Mouse (Mus musculus) MEL (cell line): ENCODE data around the gene Cd86. TPM values are rescaled to one million over a fixed set of nuclear protein-coding genes. Genes with fewer than 3 reads are reported as not detected.

Experiments
- DNase-seq: peaks from one replicate; pipeline ENCODE4 v3.0.0; 2011; ENCODE audit warnings: low read depth, low spot score
- H3K27ac ChIP-seq: 2 replicates; pipeline ENCODE4 v1.5.1; 2012; ENCODE audit warnings: low read depth, mild to moderate bottlenecking, control low read depth, low read length, moderate library complexity; ENCODE audit not compliant: control insufficient read depth
- H3K27me3 ChIP-seq, 2 experiments: fragments of 150-350 bp in 1 of 2; sonication (generic) in 1 of 2; 2 replicates each; pipeline ENCODE4 v1.6.1; 2012; ENCODE audit warnings: low read length in 2 of 2, mild to moderate bottlenecking in 2 of 2, improper control_type of control experiment in 1 of 2, moderate library complexity in 1 of 2; ENCODE audit not compliant: insufficient read depth in 2 of 2, control insufficient read depth in 1 of 2
- H3K36me3 ChIP-seq, 2 experiments: 2 replicates each; pipeline ENCODE4 v1.6.1; 2012 to 2014; ENCODE audit warnings: low read length in 2 of 2, improper control_type of control experiment in 1 of 2, inconsistent platforms in 1 of 2, mild to moderate bottlenecking in 1 of 2; ENCODE audit not compliant: insufficient read depth in 2 of 2, control insufficient read depth in 1 of 2
- H3K4me1 ChIP-seq, 2 experiments: fragments of 150-350 bp in 1 of 2; sonication (generic) in 1 of 2; 2 replicates each; pipeline ENCODE4 v1.6.1; 2012; ENCODE audit warnings: low read length in 2 of 2, improper control_type of control experiment in 1 of 2, mild to moderate bottlenecking in 1 of 2; ENCODE audit not compliant: insufficient read depth in 2 of 2, control insufficient read depth in 1 of 2
- H3K4me3 ChIP-seq, 2 experiments: fragments of 150-350 bp in 1 of 2; sonication (generic) in 1 of 2; 2 replicates each; pipeline ENCODE4 v1.5.1; 2012; ENCODE audit warnings: low read depth in 2 of 2, low read length in 2 of 2, mild to moderate bottlenecking in 2 of 2, moderate library complexity in 2 of 2, control low read depth in 1 of 2, improper control_type of control experiment in 1 of 2; ENCODE audit not compliant: control insufficient read depth in 1 of 2, insufficient read depth in 1 of 2
- H3K79me2 ChIP-seq: 2 replicates; pipeline ENCODE4 v1.6.1; 2012; ENCODE audit warnings: mild to moderate bottlenecking, low read length, moderate library complexity; ENCODE audit not compliant: control insufficient read depth, poor library complexity, insufficient read depth
- H3K9ac ChIP-seq: 2 replicates; pipeline ENCODE4 v1.6.1; 2012; ENCODE audit warnings: low read depth, mild to moderate bottlenecking, control low read depth, low read length, moderate library complexity; ENCODE audit not compliant: control insufficient read depth, poor library complexity, severe bottlenecking
- H3K9me3 ChIP-seq: fragments of 150-350 bp; sonication (generic); replicated peaks from 2 replicates; pipeline ENCODE4 v1.6.1; 2012; ENCODE audit warnings: mild to moderate bottlenecking, low read length, improper control_type of control experiment, moderate library complexity; ENCODE audit not compliant: insufficient read depth
- CHD1 ChIP-seq: IDR thresholded peaks from 2 replicates; pipeline ENCODE4 v1.6.1; 2012; ENCODE audit warnings: low read depth, mild to moderate bottlenecking, inconsistent platforms, low read length, improper control_type of control experiment
- E2F4 ChIP-seq: IDR thresholded peaks from 2 replicates; pipeline ENCODE4 v1.6.1; 2011; ENCODE audit warnings: low read depth, low read length, improper control_type of control experiment, borderline replicate concordance
- ELF1 ChIP-seq: IDR thresholded peaks from 2 replicates; pipeline ENCODE4 v1.6.1; 2014; ENCODE audit warnings: low read depth, mild to moderate bottlenecking, inconsistent platforms, low read length, improper control_type of control experiment, moderate library complexity
- EP300 ChIP-seq, 2 experiments: IDR thresholded peaks; 2 replicates each; pipeline ENCODE4 v1.6.1; 2011; ENCODE audit warnings: improper control_type of control experiment in 2 of 2, low read length in 2 of 2, low read depth in 1 of 2, mild to moderate bottlenecking in 1 of 2
- ETS1 ChIP-seq: IDR thresholded peaks from 2 replicates; pipeline ENCODE4 v1.6.1; 2012; ENCODE audit warnings: low read depth, mild to moderate bottlenecking, inconsistent platforms, low read length, improper control_type of control experiment, moderate library complexity
- GATA1 ChIP-seq: IDR thresholded peaks from 2 replicates; pipeline ENCODE4 v1.6.1; 2011; ENCODE audit warnings: low read depth, low read length, improper control_type of control experiment
- JUND ChIP-seq: IDR thresholded peaks from 2 replicates; pipeline ENCODE4 v1.6.1; 2011; ENCODE audit warnings: low read depth, mild to moderate bottlenecking, improper control_type of control experiment, low read length
- MAFK ChIP-seq: IDR thresholded peaks from 2 replicates; pipeline ENCODE4 v1.6.1; 2011; ENCODE audit warnings: low read depth, mild to moderate bottlenecking, low read length, improper control_type of control experiment, borderline replicate concordance
- MYB ChIP-seq: IDR thresholded peaks from 2 replicates; pipeline ENCODE4 v1.6.1; 2011; ENCODE audit warnings: mild to moderate bottlenecking, low read depth, low read length, improper control_type of control experiment
- NRF1 ChIP-seq: IDR thresholded peaks from 2 replicates; pipeline ENCODE4 v1.6.1; 2014; ENCODE audit warnings: low read depth, mild to moderate bottlenecking, inconsistent platforms, low read length, improper control_type of control experiment, moderate library complexity; ENCODE audit not compliant: poor library complexity, insufficient read depth, severe bottlenecking
- POLR2AphosphoS2 ChIP-seq: IDR thresholded peaks from 2 replicates; pipeline ENCODE4 v1.6.1; 2011; ENCODE audit warnings: low read length, improper control_type of control experiment
- SMC3 ChIP-seq: IDR thresholded peaks from 2 replicates; pipeline ENCODE4 v1.6.1; 2011; ENCODE audit warnings: low read depth, low read length, improper control_type of control experiment
- TAL1 ChIP-seq: IDR thresholded peaks from 2 replicates; pipeline ENCODE4 v1.6.1; 2012; ENCODE audit warnings: mild to moderate bottlenecking, inconsistent platforms, low read length, moderate library complexity, mixed read lengths
- TBP ChIP-seq: IDR thresholded peaks from 2 replicates; pipeline ENCODE4 v1.8.0; 2011; ENCODE audit warnings: low read depth, low read length, improper control_type of control experiment
- ZKSCAN1 ChIP-seq: IDR thresholded peaks from 2 replicates; pipeline ENCODE4 v1.6.1; 2012; ENCODE audit warnings: low read depth, mild to moderate bottlenecking, inconsistent platforms, low read length, improper control_type of control experiment, moderate library complexity
- ZMIZ1 ChIP-seq: IDR thresholded peaks from 2 replicates; pipeline ENCODE4 v1.6.1; 2012; ENCODE audit warnings: low read depth, mild to moderate bottlenecking, inconsistent platforms, low read length, improper control_type of control experiment, moderate library complexity
- polyA plus RNA-seq, 2 experiments: library from polyadenylated mRNA; stranded (reverse) in 1 of 2; unstranded in 1 of 2; fragments of >175 nt in 1 of 2; fragments of >200 nt in 1 of 2; gene quantifications; 2 replicates each; pipeline versions ENCODE4 v1.2.1 to v1.2.4; 2012; ENCODE audit warnings: low replicate concordance in 2 of 2, low read depth in 1 of 2; ENCODE audit not compliant: insufficient read length in 2 of 2, insufficient read depth in 1 of 2, missing spikeins in 1 of 2
- total RNA-seq: library from RNA; depleted of rRNA; stranded (reverse); fragments of 300-350 nt; gene quantifications from 2 replicates; pipeline ENCODE4 v1.2.3, GENCODE M21; 2012

The Cd86 gene
- total and polyA plus RNA-seq, 3 experiments: not detected

GRCm38 (mm10) chr16:36691484-36691883, 25.6 kb upstream of the Cd86 start:
- no peaks in the 10 kb centered on the region for H3K79me2 ChIP-seq
- H3K4me1 ChIP-seq: no peaks in the 10 kb centered on the region
- no peak for DNase-seq
- H3K9ac ChIP-seq: no peak overlapping the region
- H3K27ac ChIP-seq: no peak overlapping the region
- TF ChIP-seq ZKSCAN1 (no peak), ELF1 (no peak), E2F4 (no peak), CHD1 (no peak), TBP (no peak), NRF1 (no peak), MYB (no peak), TAL1 (no peak), ETS1 (no peak), EP300 (IDR thresholded peaks at IDR 0.05; ENCODE audit: low read depth in 1 of 2, low read length in 2 of 2) (no peak), SMC3 (no peak), GATA1 (no peak), JUND (no peak)
- no peak overlapping the region for H3K4me3 ChIP-seq
- peaks cover 0 to 2% of the 10 kb centered on the region in 2 experiments; a peak in 1 of 4 replicates for H3K27me3 ChIP-seq
- H3K9me3 ChIP-seq: no peaks in the 10 kb centered on the region
- no peaks in the 10 kb centered on the region for H3K36me3 ChIP-seq

GRCm38 (mm10) chr16:36688076-36688475, 22.2 kb upstream of the Cd86 start:
- TF ChIP-seq JUND (no peak), ZMIZ1 (no peak), ETS1 (no peak), POLR2AphosphoS2 (no peak), MAFK (no peak)
- TF ChIP-seq, all 39 proteins: peak for 0
- Histone ChIP-seq H3K79me2 (no peaks in the 10 kb centered on the region), H3K27me3 (peaks cover 0 to 2% of the 10 kb centered on the region in 2 experiments; a peak in 1 of 4 replicates), H3K9me3 (no peaks in the 10 kb centered on the region), H3K9ac (no peak overlapping the region), H3K4me3 (no peak overlapping the region), H3K27ac (no peak overlapping the region), H3K36me3 (no peaks in the 10 kb centered on the region), H3K4me1 (no peaks in the 10 kb centered on the region)
- no peak for DNase-seq
